Mouse (Mus musculus): ENCODE results near the gene Srd5a3.

Srd5a3 gene

DNA sequence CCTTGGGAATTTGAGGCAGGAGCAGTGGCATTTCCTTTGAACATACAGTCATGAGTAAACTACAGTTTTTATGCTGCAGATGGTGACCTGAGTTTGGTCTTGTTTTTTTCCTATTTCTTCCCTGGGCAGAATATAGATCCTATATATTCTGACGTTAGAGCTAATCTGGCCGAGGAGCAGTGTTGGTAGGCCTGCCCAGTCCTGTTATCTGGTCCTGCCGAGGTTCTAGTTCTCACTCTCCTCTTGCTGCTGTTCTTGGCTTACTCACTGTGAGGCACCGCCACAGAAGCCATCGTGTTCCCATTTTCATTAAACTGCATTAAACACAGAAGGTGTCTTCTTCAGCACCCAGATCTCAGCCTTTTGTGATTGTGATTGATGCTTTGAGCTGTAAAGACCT is 47.8 kb downstream of the Srd5a3 start:
- no peak for DNase-seq (ENCODE audit: extremely low read depth, low read depth, low spot score)

DNA sequence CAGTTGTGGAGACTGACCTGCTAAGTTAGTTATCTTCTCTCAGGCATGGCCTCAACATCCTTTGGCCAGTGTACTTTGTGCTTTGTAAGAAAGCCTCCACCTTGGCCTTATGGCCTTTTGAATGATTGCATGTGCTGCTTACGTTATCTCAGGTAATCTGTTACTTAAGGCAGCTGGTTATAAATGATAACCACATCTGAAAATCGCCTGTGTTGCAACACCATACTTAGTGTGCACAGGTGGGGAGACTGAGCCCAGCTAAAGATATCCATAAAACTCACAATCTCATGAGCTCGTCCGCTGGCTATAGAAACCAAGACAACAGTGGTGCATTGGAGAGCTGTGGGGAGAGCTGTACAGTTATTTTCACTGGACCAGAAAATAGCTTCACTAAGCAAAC is 50.5 kb downstream of the Srd5a3 start:
- DNase-seq (ENCODE audit: extremely low read depth, low read depth, low spot score) = no peak

DNA sequence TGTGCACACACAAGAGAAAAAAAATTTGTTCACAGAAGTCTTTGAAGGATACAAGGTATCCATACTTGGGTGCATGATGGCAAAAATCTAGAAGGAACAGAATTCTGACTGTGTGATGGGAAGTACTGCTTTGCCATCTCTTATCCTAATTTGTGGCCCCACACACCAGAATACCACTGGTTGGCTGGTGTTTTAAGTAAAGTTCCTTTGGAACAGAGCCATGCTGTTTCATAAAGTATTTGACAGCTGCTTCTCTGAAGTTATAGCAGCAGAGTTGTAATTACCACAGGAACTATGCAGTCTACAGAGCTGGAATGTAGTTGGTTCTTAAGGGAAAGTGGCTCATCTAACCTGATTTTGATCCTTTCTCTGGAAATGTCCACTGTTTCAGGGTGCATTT is 53.0 kb downstream of the Srd5a3 start:
- no peak for DNase-seq (ENCODE audit: extremely low read depth, low read depth, low spot score)

DNA sequence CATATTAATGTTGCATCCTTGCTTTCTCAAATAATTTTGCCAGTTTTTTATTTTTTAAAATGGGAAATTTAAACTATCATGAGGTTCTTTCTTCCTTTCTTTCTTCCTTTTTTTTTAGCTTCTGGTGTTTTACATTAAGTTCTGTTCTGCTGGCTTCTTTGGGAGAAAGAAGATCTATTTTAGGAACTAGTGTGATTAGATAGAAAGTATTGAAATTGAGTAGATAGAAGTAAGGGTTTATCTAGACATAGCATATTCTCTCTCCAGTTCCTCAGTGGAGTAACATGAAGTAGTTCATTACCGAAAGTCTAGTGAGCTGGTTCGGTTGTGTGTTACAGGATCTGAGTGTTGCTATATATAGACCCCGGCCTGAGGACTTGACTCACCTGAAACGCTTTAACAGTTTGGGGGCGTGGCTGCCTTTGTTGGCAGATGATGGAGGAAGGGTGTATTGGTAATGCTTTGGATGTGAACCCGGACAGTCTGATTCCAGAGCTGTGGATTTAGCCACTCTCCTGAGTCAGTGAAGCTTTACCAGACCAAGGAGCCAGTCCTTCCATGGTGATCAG is 54.4 kb downstream of the Srd5a3 start:
- no peak for DNase-seq (ENCODE audit: extremely low read depth, low read depth, low spot score)

DNA sequence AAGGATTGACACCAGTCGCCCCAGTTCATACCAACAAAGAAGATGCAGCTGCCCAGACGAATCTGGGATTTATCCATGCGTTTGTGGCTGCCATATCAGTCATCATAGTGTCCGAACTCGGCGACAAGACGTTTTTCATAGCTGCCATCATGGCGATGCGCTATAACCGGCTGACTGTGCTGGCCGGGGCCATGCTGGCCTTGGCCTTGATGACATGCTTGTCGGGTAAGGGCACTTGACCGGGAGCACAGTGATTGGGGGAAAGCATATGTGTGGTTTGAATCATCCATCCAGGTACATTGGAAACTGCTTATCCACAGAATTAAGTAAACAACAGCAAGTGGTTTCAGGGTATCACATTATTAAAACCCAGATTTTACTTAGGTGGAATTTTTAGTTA is 59.3 kb downstream of the Srd5a3 start:
- no peak for DNase-seq (ENCODE audit: extremely low read depth, low read depth, low spot score)

DNA sequence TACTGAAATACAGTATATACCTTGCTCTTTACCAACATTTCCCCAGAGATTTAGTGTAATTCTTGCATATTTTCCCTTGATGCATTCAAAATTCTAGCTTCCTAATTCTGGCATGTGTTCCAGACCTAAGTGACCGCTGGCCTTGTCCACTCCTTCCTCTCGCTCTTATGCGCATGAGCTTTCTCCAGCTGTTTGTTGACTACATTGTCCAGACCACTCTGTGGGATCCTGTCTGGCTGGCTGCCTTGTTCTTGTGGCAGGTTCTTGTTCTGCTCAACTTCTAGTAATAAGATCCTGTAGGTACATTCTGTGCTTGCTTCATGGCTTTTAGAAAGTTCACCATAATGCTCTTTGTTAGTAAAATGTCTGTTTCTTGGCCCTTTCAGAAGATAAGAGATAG is 63.1 kb downstream of the Srd5a3 start:
- DNase-seq (ENCODE audit: extremely low read depth, low read depth, low spot score) = no peak
